Mouse (Mus musculus) cortical plate, adult 2 months (tissue): ENCODE results near the gene Egfl7.

Source experiments
- CTCF ChIP-seq: fragments of 200-500 bp; IDR thresholded peaks from 2 replicates; pipeline ENCODE4 v1.5.1; 2011; ENCODE audit warnings: mild to moderate bottlenecking, control low read depth, low read length; ENCODE audit not compliant: insufficient read depth; ENCODE audit errors: extremely low read depth
- POLR2A ChIP-seq: fragments of 200-500 bp; IDR thresholded peaks from 2 replicates; pipeline ENCODE4 v1.6.1; 2011; ENCODE audit warnings: mild to moderate bottlenecking, low read length, control low read depth; ENCODE audit not compliant: insufficient read depth; ENCODE audit errors: extremely low read depth

- TF ChIP-seq CTCF (no peak), POLR2A (no peak)
Observed at GRCm38 (mm10) chr2:26633953-26634530, 54.2 kb downstream of the Egfl7 start.
